Mouse (Mus musculus): Measurements from ENCODE around the gene Olfr699. TPM values are rescaled to one million over a fixed set of nuclear protein-coding genes. Genes with fewer than 3 reads are reported as not detected.

The Olfr699 gene
- total RNA-seq (2023; ENCODE audit: inconsistent age): not detected in 4 replicates

GRCm38 (mm10) chr7:106793098-106793497, at the start of gene Olfr699:
Olfr699 (minus strand) TSS chr7:106793198.

GRCm38 (mm10) chr7:106833793-106834192, 40.8 kb upstream of the Olfr699 start, which contains the start of gene Olfr702:
Olfr702 (minus strand) TSS chr7:106833893.

GRCm38 (mm10) chr7:106813829-106814228, 20.8 kb upstream of the Olfr699 start, which contains the start of gene Olfr701:
Olfr701 (plus strand) TSS chr7:106814129.

GRCm38 (mm10) chr7:106808734-106809133, 15.7 kb upstream of the Olfr699 start, which contains the start of gene Olfr700:
Olfr700 (minus strand) TSS chr7:106808834.

GRCm38 (mm10) chr7:106755297-106755696, 37.7 kb downstream of the Olfr699 start, which contains the start of gene Olfr698:
Olfr698 (minus strand) TSS chr7:106755397.

GRCm38 (mm10) chr7:106742343-106742742, 50.7 kb downstream of the Olfr699 start, which contains the start of gene Olfr697:
Olfr697 (minus strand) TSS chr7:106742443.

Other genes with a start within 250 kb of the Olfr699 start
- not detected in 4 replicates for gene Olfr693, start 112.6 kb downstream of the Olfr699 start, total RNA-seq (2023; ENCODE audit: inconsistent age)
- gene Olfr694, start 101.4 kb downstream of the Olfr699 start, total RNA-seq (2023; ENCODE audit: inconsistent age): not detected in 4 replicates
- gene Olfr695, start 76.8 kb downstream of the Olfr699 start, total RNA-seq (2023; ENCODE audit: inconsistent age): not detected in 4 replicates
- not detected in 4 replicates for gene Olfr697, start 50.8 kb downstream of the Olfr699 start, total RNA-seq (2023; ENCODE audit: inconsistent age)
- not detected in 4 replicates for gene Olfr698, start 37.8 kb downstream of the Olfr699 start, total RNA-seq (2023; ENCODE audit: inconsistent age)
- not detected in 4 replicates for gene Olfr700, start 15.6 kb upstream of the Olfr699 start, total RNA-seq (2023; ENCODE audit: inconsistent age)
- not detected in 4 replicates for gene Olfr701, start 20.9 kb upstream of the Olfr699 start, total RNA-seq (2023; ENCODE audit: inconsistent age)
- gene Olfr702, start 40.7 kb upstream of the Olfr699 start, total RNA-seq (2023; ENCODE audit: inconsistent age): not detected in 4 replicates
- gene Olfr703, start 50.2 kb upstream of the Olfr699 start, total RNA-seq (2023; ENCODE audit: inconsistent age): not detected in 4 replicates
- gene Olfr704, start 70.0 kb upstream of the Olfr699 start, total RNA-seq (2023; ENCODE audit: inconsistent age): not detected in 4 replicates
- gene Olfr705, start 83.7 kb upstream of the Olfr699 start, total RNA-seq (2023; ENCODE audit: inconsistent age): not detected in 4 replicates
- not detected in 4 replicates for gene Olfr706, start 95.0 kb upstream of the Olfr699 start, total RNA-seq (2023; ENCODE audit: inconsistent age)
- not detected in 4 replicates for gene Olfr707, start 108.0 kb upstream of the Olfr699 start, total RNA-seq (2023; ENCODE audit: inconsistent age)
- gene Olfr1532-ps1, start 114.8 kb upstream of the Olfr699 start, total RNA-seq (2023; ENCODE audit: inconsistent age): not detected in 4 replicates
- gene Olfr709-ps1, start 139.0 kb upstream of the Olfr699 start, total RNA-seq (2023; ENCODE audit: inconsistent age): 0.12 TPM in 1 of 4 replicates, not detected in the others
- gene Olfr710, start 155.1 kb upstream of the Olfr699 start, total RNA-seq (2023; ENCODE audit: inconsistent age): not detected in 4 replicates
- not detected in 4 replicates for gene Olfr6, start 170.7 kb upstream of the Olfr699 start, total RNA-seq (2023; ENCODE audit: inconsistent age)
- gene Olfr711, start 182.3 kb upstream of the Olfr699 start, total RNA-seq (2023; ENCODE audit: inconsistent age): not detected in 4 replicates
- not detected in 4 replicates for gene Olfr2, start 212.9 kb upstream of the Olfr699 start, total RNA-seq (2023; ENCODE audit: inconsistent age)
- not detected in 4 replicates for gene Olfr713, start 238.0 kb upstream of the Olfr699 start, total RNA-seq (2023; ENCODE audit: inconsistent age)

Measured in B cell, adult (primary cell).